Mouse (Mus musculus) neural tube, embryonic 11.5 days (tissue): ENCODE measurements around the gene Xpnpep2. TPM values are rescaled to one million over a fixed set of nuclear protein-coding genes. Genes with fewer than 3 reads are reported as not detected.
A peak's percentile ranks its signal among the peaks of the same experiment; 100 is the strongest.

Source experiments
- ATAC-seq: fragments of 200-750 bp; cut with Nextera tagmentation; 2 replicates; pipeline ENCODE4 v1.8.0; 2017; ENCODE audit warnings: moderate number of reproducible peaks, mild to moderate bottlenecking, moderate TSS enrichment, moderate library complexity; ENCODE audit not compliant: insufficient read depth, low FRiP score, low TSS enrichment
- DNase-seq: peaks from one replicate; pipeline ENCODE4 v3.0.0-alpha.2; 2015; ENCODE audit warnings: low spot score
- H3K27ac ChIP-seq: fragments of 300-500 bp; sonication (generic); 2 replicates; pipeline ENCODE4 v1.5.1; 2014; ENCODE audit warnings: low read depth, mild to moderate bottlenecking, low read length
- H3K27me3 ChIP-seq: fragments of 300-500 bp; sonication (generic); 2 replicates; pipeline ENCODE4 v1.6.1; 2014; ENCODE audit warnings: mild to moderate bottlenecking, low read length, mixed read lengths; ENCODE audit not compliant: control insufficient read depth, insufficient read depth
- H3K36me3 ChIP-seq: fragments of 300-500 bp; sonication (generic); 2 replicates; pipeline ENCODE4 v1.6.1; 2014; ENCODE audit warnings: mild to moderate bottlenecking, low read length, moderate library complexity, mixed read lengths; ENCODE audit not compliant: control insufficient read depth, insufficient read depth
- H3K4me1 ChIP-seq: fragments of 300-500 bp; sonication (generic); 2 replicates; pipeline ENCODE4 v1.6.1; 2014; ENCODE audit warnings: low read length, mixed read lengths; ENCODE audit not compliant: control insufficient read depth, insufficient read depth
- H3K4me2 ChIP-seq: fragments of 300-500 bp; sonication (generic); 2 replicates; pipeline ENCODE4 v1.6.1; 2014; ENCODE audit warnings: low read depth, mild to moderate bottlenecking, moderate library complexity
- H3K4me3 ChIP-seq: fragments of 300-500 bp; sonication (generic); 2 replicates; pipeline ENCODE4 v1.5.1; 2014; ENCODE audit warnings: low read depth, low read length
- H3K9ac ChIP-seq: fragments of 300-500 bp; sonication (generic); 2 replicates; pipeline ENCODE4 v1.6.1; 2014; ENCODE audit warnings: mild to moderate bottlenecking, low read length
- H3K9me3 ChIP-seq: fragments of 300-500 bp; sonication (generic); 2 replicates; pipeline ENCODE4 v1.6.1; 2016; ENCODE audit warnings: low read length; ENCODE audit not compliant: control insufficient read depth
- WGBS: fragments of 180-500 bp; shearing (Covaris S2); extraction: QIAGEN DNeasy Blood & Tissue Kit; methylation state at CpG from one replicate; pipeline ENCODE4 v1.1.7; 2014; 5-methylcytosine and 5-hydroxymethylcytosine counted together
- polyA plus RNA-seq: library from polyadenylated mRNA; unstranded; fragments of >200 nt; fragmentation: Nextera tagmentation; extraction: Ambion mirVana; gene quantifications from 2 replicates; pipeline ENCODE4 v1.2.1, GENCODE M21; 2014

The Xpnpep2 gene
- polyA plus RNA-seq, 1 experiment from 2014 or later: 1.1 TPM

GRCm38 (mm10) chrX:48147741-48148186 is 39.2 kb downstream of the Xpnpep2 start:
- H3K9ac ChIP-seq: no peak overlapping the region
- no peak overlapping the region for H3K4me2 ChIP-seq
- no peak overlapping the region for H3K4me3 ChIP-seq
- H3K9me3 ChIP-seq: no peaks in the 10 kb centered on the region
- H3K36me3 ChIP-seq: no peaks in the 10 kb centered on the region
- WGBS: 89% methylated on average over 7 of the region's 7 CpGs
- no peak overlapping the region for H3K27ac ChIP-seq
- H3K4me1 ChIP-seq: no peaks in the 10 kb centered on the region
- no peak for DNase-seq
- H3K27me3 ChIP-seq: no peaks in the 10 kb centered on the region
- no peak for ATAC-seq

- Histone ChIP-seq H3K27me3 (no peaks in the 10 kb centered on the region), H3K9me3 (no peaks in the 10 kb centered on the region), H3K27ac (no peak overlapping the region), H3K4me2 (no peak overlapping the region), H3K4me1 (no peaks in the 10 kb centered on the region), H3K36me3 (no peaks in the 10 kb centered on the region), H3K4me3 (no peak overlapping the region), H3K9ac (no peak overlapping the region)
- 80% methylated on average over 7 of the region's 7 CpGs for WGBS
- no peak for DNase-seq
- ATAC-seq: no peak
These were observed 43.6 kb downstream of the Xpnpep2 start for GRCm38 (mm10) chrX:48152106-48152505.

- Histone ChIP-seq H3K4me3 (no peak overlapping the region), H3K27me3 (no peaks in the 10 kb centered on the region), H3K4me2 (no peak overlapping the region), H3K4me1 (no peaks in the 10 kb centered on the region), H3K9me3 (no peaks in the 10 kb centered on the region), H3K36me3 (no peaks in the 10 kb centered on the region), H3K27ac (no peak overlapping the region), H3K9ac (no peak overlapping the region)
- ATAC-seq: no peak
- no peak for DNase-seq
- 85% methylated on average over 2 of the region's 2 CpGs for WGBS
These were observed 44.9 kb downstream of the Xpnpep2 start for GRCm38 (mm10) chrX:48153414-48153813.

- Histone ChIP-seq H3K27ac (no peak overlapping the region), H3K36me3 (no peaks in the 10 kb centered on the region), H3K4me3 (no peak overlapping the region), H3K27me3 (no peaks in the 10 kb centered on the region), H3K4me1 (no peaks in the 10 kb centered on the region), H3K4me2 (no peak overlapping the region), H3K9me3 (no peaks in the 10 kb centered on the region), H3K9ac (no peak overlapping the region)
- 79% methylated on average over 2 of the region's 2 CpGs for WGBS
- ATAC-seq (no peak), DNase-seq (no peak)
These were observed 45.4 kb downstream of the Xpnpep2 start for GRCm38 (mm10) chrX:48153949-48154348.

- Histone ChIP-seq H3K4me1 (no peaks in the 10 kb centered on the region), H3K27me3 (no peaks in the 10 kb centered on the region), H3K9me3 (no peaks in the 10 kb centered on the region), H3K36me3 (no peaks in the 10 kb centered on the region), H3K4me3 (no peak overlapping the region), H3K4me2 (no peak overlapping the region), H3K9ac (no peak overlapping the region), H3K27ac (no peak overlapping the region)
- DNase-seq (no peak), ATAC-seq (no peak)
- 89% methylated on average over 6 of the region's 6 CpGs for WGBS
These were observed 47.0 kb downstream of the Xpnpep2 start for GRCm38 (mm10) chrX:48155489-48155888.

- Histone ChIP-seq H3K4me2 (no peak overlapping the region), H3K27ac (no peak overlapping the region), H3K36me3 (no peaks in the 10 kb centered on the region), H3K9ac (no peak overlapping the region), H3K27me3 (no peaks in the 10 kb centered on the region), H3K4me1 (no peaks in the 10 kb centered on the region), H3K4me3 (no peak overlapping the region), H3K9me3 (no peaks in the 10 kb centered on the region)
- WGBS: 93% methylated on average over 8 of the region's 8 CpGs
- DNase-seq (no peak), ATAC-seq (no peak)
These were observed 48.9 kb downstream of the Xpnpep2 start for GRCm38 (mm10) chrX:48157396-48157795.

GRCm38 (mm10) chrX:48158229-48158919 is 49.8 kb downstream of the Xpnpep2 start:
- Histone ChIP-seq H3K9me3 (no peaks in the 10 kb centered on the region), H3K4me2 (no peak overlapping the region), H3K36me3 (no peaks in the 10 kb centered on the region), H3K27ac (no peak overlapping the region), H3K4me1 (no peaks in the 10 kb centered on the region), H3K9ac (no peak overlapping the region), H3K4me3 (no peak overlapping the region), H3K27me3 (no peaks in the 10 kb centered on the region)
- 83% methylated on average over 11 of the region's 11 CpGs for WGBS
- DNase-seq: no peak
- ATAC-seq: no peak

GRCm38 (mm10) chrX:48169892-48170291 is 61.4 kb downstream of the Xpnpep2 start:
- Histone ChIP-seq H3K9ac (no peak overlapping the region), H3K4me1 (no peaks in the 10 kb centered on the region), H3K27me3 (no peaks in the 10 kb centered on the region), H3K27ac (no peak overlapping the region), H3K4me2 (no peak overlapping the region), H3K4me3 (no peak overlapping the region), H3K36me3 (no peaks in the 10 kb centered on the region), H3K9me3 (no peaks in the 10 kb centered on the region)
- peak; percentile 41; the same call in 1 of the 2 replicates for ATAC-seq
- WGBS: 65% methylated on average over 1 of the region's 1 CpGs
- no peak for DNase-seq

GRCm38 (mm10) chrX:48170368-48170767 is 61.8 kb downstream of the Xpnpep2 start:
- DNase-seq (no peak), ATAC-seq (no peak)
- Histone ChIP-seq H3K4me2 (no peak overlapping the region), H3K4me1 (no peaks in the 10 kb centered on the region), H3K4me3 (no peak overlapping the region), H3K9me3 (no peaks in the 10 kb centered on the region), H3K9ac (no peak overlapping the region), H3K27ac (no peak overlapping the region), H3K36me3 (no peaks in the 10 kb centered on the region), H3K27me3 (no peaks in the 10 kb centered on the region)
- 67% methylated on average over 1 of the region's 1 CpGs for WGBS
